Mouse (Mus musculus) C2C12 (cell line): ENCODE data around the gene Setx. TPM values are rescaled to one million over a fixed set of nuclear protein-coding genes. Genes with fewer than 3 reads are reported as not detected.
A peak's percentile ranks its signal among the peaks of the same experiment; 100 is the strongest.

Experiments
- H3K27me3 ChIP-seq: one replicate; pipeline ENCODE4 v1.6.1; 2011; ENCODE audit not compliant: control insufficient read depth, insufficient read depth, insufficient read length
- H3K36me3 ChIP-seq: one replicate; pipeline ENCODE4 v1.6.1; 2011; ENCODE audit not compliant: control insufficient read depth, insufficient read depth
- H3K4me3 ChIP-seq: one replicate; pipeline ENCODE4 v1.5.1; 2011; ENCODE audit warnings: mild to moderate bottlenecking, control low read depth; ENCODE audit not compliant: poor library complexity, insufficient read depth, severe bottlenecking
- H3K79me2 ChIP-seq: one replicate; pipeline ENCODE4 v1.6.1; 2011; ENCODE audit not compliant: control insufficient read depth, insufficient read depth
- H3K79me3 ChIP-seq: one replicate; pipeline ENCODE4 v1.6.1; 2011; ENCODE audit warnings: low read depth, control low read depth
- H3ac ChIP-seq: one replicate; pipeline ENCODE3; 2011; ENCODE audit warnings: low read depth; ENCODE audit not compliant: control insufficient read depth, insufficient read length
- CEBPB ChIP-seq: IDR thresholded peaks from one replicate; pipeline ENCODE4 v1.6.1; 2011; ENCODE audit warnings: low read depth, mild to moderate bottlenecking, control low read depth, moderate library complexity
- CTCF ChIP-seq: IDR thresholded peaks from one replicate; pipeline ENCODE4 v1.5.1; 2011; ENCODE audit not compliant: control insufficient read depth, insufficient read depth, insufficient read length
- FOSL1 ChIP-seq: IDR thresholded peaks from one replicate; pipeline ENCODE4 v1.8.0; 2011; ENCODE audit warnings: mild to moderate bottlenecking, low read length; ENCODE audit not compliant: poor library complexity, insufficient read depth, severe bottlenecking
- MAX ChIP-seq: IDR thresholded peaks from one replicate; pipeline ENCODE4 v1.6.1; 2011; ENCODE audit warnings: mild to moderate bottlenecking, control low read depth
- MYOD1 ChIP-seq: IDR thresholded peaks from one replicate; pipeline ENCODE4 v1.6.1; 2011; ENCODE audit warnings: low read depth; ENCODE audit not compliant: control insufficient read depth, insufficient read length
- MYOG ChIP-seq: IDR thresholded peaks from one replicate; pipeline ENCODE4 v1.6.1; 2011; ENCODE audit not compliant: control insufficient read depth, insufficient read length; ENCODE audit errors: extremely low read depth
- USF1 ChIP-seq: IDR thresholded peaks from one replicate; pipeline ENCODE4 v1.6.1; 2011; ENCODE audit warnings: low read depth, mild to moderate bottlenecking, control low read depth, moderate library complexity
- polyA plus RNA-seq: library from polyadenylated mRNA; unstranded; fragments of >200 nt; fragmentation: generic; extraction: Trizol; gene quantifications from one replicate; pipeline ENCODE4 v1.2.1, GENCODE M21; 2012; ENCODE audit warnings: missing spikeins

Setx gene
- polyA plus RNA-seq, 1 experiment = 4.7 TPM

GRCm38 (mm10) chr2:29198446-29198845 is 74.5 kb downstream of the Setx start:
- TF ChIP-seq MYOD1 (peak; percentile 81), MYOG (no peak), MAX (peak; percentile 96), FOSL1 (peak; percentile 41), CTCF (no peak), USF1 (peak; percentile 3), CEBPB (no peak)
- Histone ChIP-seq H3K27me3 (no peaks in the 10 kb centered on the region), H3K79me3 (no peaks in the 10 kb centered on the region), H3K4me3 (no peak overlapping the region), H3K79me2 (no peaks in the 10 kb centered on the region), H3K36me3 (no peaks in the 10 kb centered on the region), H3ac (no peak overlapping the region)

- Histone ChIP-seq H3K36me3 (no peaks in the 10 kb centered on the region), H3ac (no peak overlapping the region), H3K27me3 (peaks cover 4% of the 10 kb centered on the region), H3K79me2 (no peaks in the 10 kb centered on the region), H3K4me3 (no peak overlapping the region), H3K79me3 (no peaks in the 10 kb centered on the region)
- TF ChIP-seq CTCF = peak; percentile 33
- TF ChIP-seq FOSL1 = no peak
- TF ChIP-seq CEBPB = peak; percentile 17
These were observed 75.9 kb downstream of the Setx start for GRCm38 (mm10) chr2:29199909-29200308.

- TF ChIP-seq CTCF = no peak
- TF ChIP-seq MYOD1 = no peak
- no peak for TF ChIP-seq CEBPB
- TF ChIP-seq FOSL1 = peak; percentile 56
- TF ChIP-seq MAX = no peak
- TF ChIP-seq MYOG = no peak
- no peak for TF ChIP-seq USF1
- no peaks in the 10 kb centered on the region for H3K79me2 ChIP-seq
- no peaks in the 10 kb centered on the region for H3K36me3 ChIP-seq
- H3K79me3 ChIP-seq = no peaks in the 10 kb centered on the region
- peaks cover 17% of the 10 kb centered on the region for H3K27me3 ChIP-seq
- no peak overlapping the region for H3K4me3 ChIP-seq
- no peak overlapping the region for H3ac ChIP-seq
These were observed 77.4 kb downstream of the Setx start for GRCm38 (mm10) chr2:29201223-29201955.

- no peaks in the 10 kb centered on the region for H3K79me3 ChIP-seq
- TF ChIP-seq MYOD1 (no peak), CEBPB (no peak), FOSL1 (no peak), MYOG (no peak), CTCF (no peak)
- no peak overlapping the region for H3K4me3 ChIP-seq
- no peaks in the 10 kb centered on the region for H3K79me2 ChIP-seq
- peaks cover 51% of the 10 kb centered on the region for H3K27me3 ChIP-seq
- H3K36me3 ChIP-seq = no peaks in the 10 kb centered on the region
- H3ac ChIP-seq = no peak overlapping the region
These were observed 82.2 kb downstream of the Setx start for GRCm38 (mm10) chr2:29206156-29206555.

GRCm38 (mm10) chr2:29216286-29217012 is 92.5 kb downstream of the Setx start:
- Histone ChIP-seq H3K4me3 (no peak overlapping the region), H3K27me3 (peaks cover 23% of the 10 kb centered on the region), H3K79me2 (no peaks in the 10 kb centered on the region), H3K36me3 (no peaks in the 10 kb centered on the region), H3ac (no peak overlapping the region), H3K79me3 (no peaks in the 10 kb centered on the region)
- TF ChIP-seq CTCF (peak; percentile 47), MYOG (no peak), FOSL1 (no peak)

- peaks cover 18% of the 10 kb centered on the region for H3K27me3 ChIP-seq
- H3ac ChIP-seq = no peak overlapping the region
- no peaks in the 10 kb centered on the region for H3K79me2 ChIP-seq
- no peaks in the 10 kb centered on the region for H3K36me3 ChIP-seq
- no peaks in the 10 kb centered on the region for H3K79me3 ChIP-seq
- TF ChIP-seq MYOG (no peak), CTCF (no peak), USF1 (no peak), CEBPB (no peak), MYOD1 (no peak), MAX (no peak), FOSL1 (no peak)
- no peak overlapping the region for H3K4me3 ChIP-seq
These were observed 93.1 kb downstream of the Setx start for GRCm38 (mm10) chr2:29217042-29217441.
